Mouse (Mus musculus) neutrophil, adult 83 days (primary cell): ENCODE results near the gene Haus3. TPM values are rescaled to one million over a fixed set of nuclear protein-coding genes. Genes with fewer than 3 reads are reported as not detected.

Experiments used
- total RNA-seq, 2 experiments: library from RNA; stranded (reverse); gene quantifications; one replicate each; pipeline ENCODE4 v1.2.4; 2023

Haus3 gene
- 10 to 100 TPM; 13.5 to 14.8 TPM for total RNA-seq

DNA sequence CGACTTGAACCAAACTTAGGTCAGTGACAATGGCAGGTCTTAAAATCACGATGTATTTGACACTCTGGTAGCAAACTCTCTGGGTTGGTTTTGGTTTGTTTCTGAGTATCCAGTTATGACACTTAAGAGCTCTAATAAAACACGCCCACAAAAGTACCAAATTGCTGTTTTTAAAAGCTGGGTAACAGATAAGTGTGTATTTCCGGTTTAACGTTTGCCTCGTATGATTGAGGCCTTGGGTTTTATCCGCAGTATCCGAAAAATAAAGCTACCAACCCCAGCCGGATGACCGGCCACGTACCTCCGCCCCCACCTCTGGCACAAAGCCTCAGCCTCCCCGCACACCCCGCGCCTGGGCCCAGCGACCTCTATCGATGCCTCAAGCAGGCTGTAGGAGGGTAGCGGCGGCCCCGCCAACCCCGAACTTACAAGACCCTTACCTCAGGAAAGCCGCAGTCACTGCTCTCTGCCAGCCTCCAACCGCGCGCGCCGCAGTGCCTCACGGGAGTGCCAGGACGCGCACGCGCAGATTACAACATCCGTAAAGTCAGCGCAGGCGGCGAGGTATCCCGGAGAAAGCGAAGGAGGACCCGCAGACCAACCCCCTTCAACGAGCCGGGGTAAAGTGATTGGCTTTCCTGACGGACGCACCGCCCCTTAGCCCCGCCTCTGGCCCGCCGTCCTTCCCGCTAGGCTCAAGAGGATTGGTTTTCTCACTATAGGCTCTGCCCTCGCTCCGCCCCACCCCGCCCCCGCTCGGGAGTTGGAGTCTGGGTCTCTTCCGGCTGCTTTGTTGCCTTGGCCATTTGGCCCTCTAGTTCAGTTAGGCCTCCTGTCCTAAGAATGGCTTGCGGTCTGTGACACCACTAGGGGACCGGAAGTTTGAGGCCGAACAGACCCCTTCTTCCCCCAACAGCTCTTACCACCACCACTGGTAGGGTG, at the start of gene Haus3, which contains the start of gene Poln:
Gene Haus3, minus strand, starts transcription at position 578 of the 942 bp plus-strand sequence.
Gene Poln, minus strand, starts transcription at position 499 of the 942 bp plus-strand sequence.

DNA sequence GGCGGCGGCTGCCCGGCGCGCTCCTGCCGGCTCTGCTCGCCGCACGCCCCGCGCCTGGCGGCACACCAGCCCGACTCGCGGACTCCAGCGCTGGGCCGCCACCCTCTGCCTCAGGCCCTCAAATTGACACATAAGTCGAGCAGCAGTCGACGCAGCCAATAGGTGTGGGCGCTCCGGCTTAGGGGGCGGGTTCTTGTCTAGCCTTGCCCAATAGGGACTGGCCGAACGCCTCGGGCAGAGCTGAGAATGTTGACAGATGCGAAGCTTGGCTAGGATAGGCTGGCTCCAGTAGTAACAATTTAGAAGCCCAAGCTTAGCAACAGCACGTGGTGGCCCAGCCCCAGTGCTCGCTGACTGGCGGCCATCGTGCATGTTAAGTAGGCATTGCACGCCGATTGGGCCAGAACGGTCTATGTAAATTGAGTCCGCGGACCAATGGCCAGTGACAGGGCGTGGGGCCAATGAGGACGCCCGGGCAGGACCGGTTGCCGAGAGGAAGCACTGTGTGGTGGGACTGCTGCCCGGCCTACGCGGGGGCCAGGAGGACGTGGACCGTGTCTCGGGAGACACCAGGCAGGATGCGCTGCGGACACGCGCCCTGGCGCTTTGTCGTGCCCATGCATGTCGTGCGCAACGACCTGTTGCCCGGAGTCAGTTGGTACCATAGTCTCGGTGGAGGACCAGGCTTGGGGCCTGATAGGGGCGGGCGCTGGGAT, 18.4 kb upstream of the Haus3 start, which contains the start of gene Mxd4:
Gene Mxd4, minus strand, starts transcription at position 120 of the 716 bp plus-strand sequence.

Other genes starting within 250 kb of the Haus3 start
- 10 to 100 TPM; 24.4 to 24.5 TPM for gene Nelfa, start 233.1 kb downstream of the Haus3 start, total RNA-seq
- gene Gm1673, start 186.1 kb downstream of the Haus3 start, total RNA-seq, result 10 to 100 TPM; 14.7 to 15.0 TPM
- gene Nat8l, start 173.5 kb downstream of the Haus3 start, total RNA-seq, result 10 to 100 TPM; 19.2 to 21.7 TPM
- gene Poln, start 79 bp downstream of the Haus3 start, total RNA-seq, result 1 to 10 TPM; 1.3 to 1.6 TPM
- gene Mxd4, start 18.2 kb upstream of the Haus3 start, total RNA-seq, result 10 to 100 TPM; 50.9 to 59.6 TPM
- gene Zfyve28, start 118.9 kb upstream of the Haus3 start, total RNA-seq, result 1 to 10 TPM; 2.5 to 3.0 TPM
- gene Cfap99, start 119.1 kb upstream of the Haus3 start, total RNA-seq, result under 1 TPM; 0.31 to 0.38 TPM
- gene Rnf4, start 166.8 kb upstream of the Haus3 start, total RNA-seq, result 100 to 1,000 TPM; 111 to 117 TPM
- gene Fam193a, start 200.4 kb upstream of the Haus3 start, total RNA-seq, result 10 to 100 TPM; 42.8 to 43.8 TPM